Mouse (Mus musculus) megakaryocyte, adult 5-6 weeks (primary cell): ENCODE measurements around the gene 5830473C10Rik. TPM values are rescaled to one million over a fixed set of nuclear protein-coding genes. Genes with fewer than 3 reads are reported as not detected.

Source experiments
- ATAC-seq: 2 replicates; pipeline ENCODE4 v1.8.0; 2016; ENCODE audit warnings: mild to moderate bottlenecking, inconsistent platforms; ENCODE audit not compliant: poor library complexity, severe bottlenecking
- total RNA-seq, 2 experiments: library from RNA; stranded (forward) in 1 of 2; stranded (reverse) in 1 of 2; fragments of 153-499, 151-499 nt in 1 of 2; fragments of 221-1000, 200-1000 nt in 1 of 2; gene quantifications; 2 replicates each; pipeline versions ENCODE4 v1.2.3 to v1.2.4; 2015 to 2017

The 5830473C10Rik gene
- total RNA-seq, 2 experiments from 2014 or later, result not detected

DNA sequence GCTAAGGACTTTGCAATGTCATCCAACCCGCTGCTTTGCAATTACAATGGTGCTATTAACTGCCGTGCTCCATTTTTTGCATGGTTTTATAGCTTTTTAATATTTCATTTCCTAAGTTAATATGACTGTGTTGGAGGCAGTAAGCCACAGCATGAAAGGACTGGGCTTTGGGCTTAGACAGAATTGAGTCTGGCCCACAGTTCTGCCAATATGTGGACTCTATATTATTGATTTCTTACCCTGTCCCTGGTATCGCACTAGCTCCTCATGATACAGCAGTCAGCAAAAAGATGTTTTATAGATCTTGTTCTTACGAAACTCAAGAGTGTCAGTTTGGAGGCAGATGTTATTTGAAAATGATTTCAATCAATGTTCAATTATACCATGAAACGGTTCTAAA, 85.5 kb downstream of the 5830473C10Rik start:
- no peak for ATAC-seq

Other genes starting within 250 kb of the 5830473C10Rik start
- 54.9 and 57.0 TPM in 2 replicates for gene Ankrd17, start 194.5 kb upstream of the 5830473C10Rik start, total RNA-seq (2015)
- gene Ankrd17, start 194.5 kb upstream of the 5830473C10Rik start, total RNA-seq (2017), result 44.0 and 61.7 TPM in 2 replicates
- 2.3 and 4.3 TPM in 2 replicates for gene Gm9958, start 193.9 kb upstream of the 5830473C10Rik start, total RNA-seq (2015)
- 0.89 and 1.6 TPM in 2 replicates for gene Gm9958, start 193.9 kb upstream of the 5830473C10Rik start, total RNA-seq (2017)
- gene Alb, start 100.2 kb upstream of the 5830473C10Rik start, total RNA-seq (2015), result not detected in 2 replicates
- not detected in 2 replicates for gene Alb, start 100.2 kb upstream of the 5830473C10Rik start, total RNA-seq (2017)
- not detected in 2 replicates for gene Afp, start 70.4 kb upstream of the 5830473C10Rik start, total RNA-seq (2015)
- gene Afp, start 70.4 kb upstream of the 5830473C10Rik start, total RNA-seq (2017), result not detected in 2 replicates
- gene Afm, start 42.2 kb upstream of the 5830473C10Rik start, total RNA-seq (2015), result not detected in 2 replicates
- not detected in 2 replicates for gene Afm, start 42.2 kb upstream of the 5830473C10Rik start, total RNA-seq (2017)
- gene Rassf6, start 79.5 kb downstream of the 5830473C10Rik start, total RNA-seq (2015), result not detected in 2 replicates
- gene Rassf6, start 79.5 kb downstream of the 5830473C10Rik start, total RNA-seq (2017), result not detected in 2 replicates
- gene Cxcl5, start 198.3 kb downstream of the 5830473C10Rik start, total RNA-seq (2015), result not detected in 2 replicates
- gene Cxcl5, start 198.3 kb downstream of the 5830473C10Rik start, total RNA-seq (2017), result not detected in 2 replicates
- gene Ppbp, start 207.4 kb downstream of the 5830473C10Rik start, total RNA-seq (2015), result 0.56 and 0.64 TPM in 2 replicates
- 0.26 TPM in 1 of 2 replicates, not detected in the other for gene Ppbp, start 207.4 kb downstream of the 5830473C10Rik start, total RNA-seq (2017)
- 1.5 and 6.3 TPM in 2 replicates for gene Pf4, start 211.3 kb downstream of the 5830473C10Rik start, total RNA-seq (2015)
- 0.99 TPM in 1 of 2 replicates, not detected in the other for gene Pf4, start 211.3 kb downstream of the 5830473C10Rik start, total RNA-seq (2017)
- gene Cxcl3, start 225.0 kb downstream of the 5830473C10Rik start, total RNA-seq (2015), result not detected in 2 replicates
- not detected in 2 replicates for gene Cxcl3, start 225.0 kb downstream of the 5830473C10Rik start, total RNA-seq (2017)
- not detected in 2 replicates for gene Cxcl15, start 233.4 kb downstream of the 5830473C10Rik start, total RNA-seq (2015)
- not detected in 2 replicates for gene Cxcl15, start 233.4 kb downstream of the 5830473C10Rik start, total RNA-seq (2017)